Mouse (Mus musculus): Measurements from ENCODE around the gene Tmem80.

DNA sequence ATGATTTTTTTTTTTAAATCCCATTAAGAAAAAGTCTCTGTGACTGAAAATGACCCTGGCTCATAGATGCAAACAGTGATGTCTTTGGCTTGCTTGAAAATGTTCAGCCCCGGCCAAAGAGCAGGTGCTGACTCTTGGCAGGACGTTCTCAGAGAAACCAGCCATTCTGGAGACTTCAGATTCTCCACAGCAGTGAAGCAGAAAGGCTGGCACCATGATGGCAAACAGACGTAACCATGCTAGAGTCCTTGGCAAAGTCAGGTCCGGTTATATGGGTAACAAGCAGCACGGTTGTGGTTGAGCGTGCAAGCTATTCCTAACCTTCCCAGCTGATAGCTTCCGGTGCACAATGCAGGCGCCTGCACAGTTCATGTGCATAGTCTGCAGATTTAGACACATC is 28.4 kb upstream of the Tmem80 start:
- TF ChIP-seq CTCF (IDR thresholded peaks at IDR 0.05; ENCODE audit: low read depth, low read length) (no peak), POLR2AphosphoS5 (IDR thresholded peaks at IDR 0.05; ENCODE audit: insufficient replicate concordance, low read depth, low read length) (no peak)

All from G1E (cell line).